ENCODE assay signal across 8 mouse cellular contexts in genomic region chr7:110060669-110061198, GRCm38 (mm10). TPM values are rescaled to one million over a fixed set of nuclear protein-coding genes. Genes with fewer than 3 reads are reported as not detected.
DNase-seq lines count a peak whose midpoint lies in the region; ATAC-seq and TF ChIP-seq lines count a peak whose summit lies in the region.

No protein-coding gene starts in this region.

- H3K27ac ChIP-seq in heart, embryonic 11.5 days (ENCODE audit: low read depth, low read length): peak overlapping the region; percentile 99
- H3K27ac ChIP-seq in ES-Bruce4 (ENCODE audit: insufficient read depth, low read length): peak overlapping the region; percentile 85
- H3K27ac ChIP-seq in embryonic facial prominence, embryonic 14.5 days (replicated peaks; ENCODE audit: low read depth, low read length): peak overlapping the region; percentile 99
- H3K27ac ChIP-seq in hindbrain, embryonic 15.5 days (replicated peaks): peak overlapping the region; percentile 98
- peak overlapping the region; percentile 98 for H3K27ac ChIP-seq in midbrain, embryonic 10.5 days (replicated peaks)

- H3K4me1 ChIP-seq in heart, embryonic 11.5 days (ENCODE audit: control insufficient read depth, insufficient read depth, low read length): peaks cover 5% of the 10 kb centered on the region
- H3K4me1 ChIP-seq in ES-Bruce4 (ENCODE audit: control insufficient read depth, insufficient read depth, low read length): no peaks in the 10 kb centered on the region
- peaks cover 11% of the 10 kb centered on the region; the same call in 1 of the 2 replicates for H3K4me1 ChIP-seq in embryonic facial prominence, embryonic 14.5 days (ENCODE audit: control insufficient read depth, insufficient read depth, low read length)
- peaks cover 21% of the 10 kb centered on the region for H3K4me1 ChIP-seq in hindbrain, embryonic 15.5 days (replicated peaks)
- peaks cover 20% of the 10 kb centered on the region for H3K4me1 ChIP-seq in midbrain, embryonic 10.5 days

- H3K4me2 ChIP-seq in heart, embryonic 11.5 days: peak overlapping the region; percentile 71
- peak overlapping the region; percentile 66 for H3K4me2 ChIP-seq in embryonic facial prominence, embryonic 14.5 days (ENCODE audit: low read depth, low read length)
- peak overlapping the region; percentile 71 for H3K4me2 ChIP-seq in hindbrain, embryonic 15.5 days

- no peak for TF ChIP-seq CTCF in ES-Bruce4 (IDR thresholded peaks at IDR 0.05; ENCODE audit: low read depth, low read length)

- no peaks in the 10 kb centered on the region for H3K27me3 ChIP-seq in heart, embryonic 11.5 days (ENCODE audit: control insufficient read depth, insufficient read depth, low read length)
- no peaks in the 10 kb centered on the region for H3K27me3 ChIP-seq in ES-Bruce4 (ENCODE audit: control insufficient read depth, insufficient read depth, low read length, poor library complexity, severe bottlenecking)
- no peaks in the 10 kb centered on the region for H3K27me3 ChIP-seq in embryonic facial prominence, embryonic 14.5 days (replicated peaks; ENCODE audit: control insufficient read depth, insufficient read depth, low read length)
- H3K27me3 ChIP-seq in hindbrain, embryonic 15.5 days: no peaks in the 10 kb centered on the region
- no peaks in the 10 kb centered on the region for H3K27me3 ChIP-seq in midbrain, embryonic 10.5 days (ENCODE audit: low read depth, poor library complexity, severe bottlenecking)

- no peak for TF ChIP-seq EP300 in ES-Bruce4 (IDR thresholded peaks at IDR 0.05; ENCODE audit: insufficient read depth, low read depth, low read length)

- H3K9ac ChIP-seq in heart, embryonic 11.5 days (ENCODE audit: low read depth, low read length): peak overlapping the region; percentile 95
- H3K9ac ChIP-seq in ES-Bruce4 (ENCODE audit: low read depth, poor library complexity, severe bottlenecking): peak overlapping the region; percentile 97
- H3K9ac ChIP-seq in embryonic facial prominence, embryonic 14.5 days (ENCODE audit: low read depth, low read length): peak overlapping the region; percentile 99
- peak overlapping the region; percentile 77 for H3K9ac ChIP-seq in hindbrain, embryonic 15.5 days

- H3K4me3 ChIP-seq in heart, embryonic 11.5 days (ENCODE audit: low read depth, low read length): peak overlapping the region; percentile 72
- H3K4me3 ChIP-seq in ES-Bruce4 (ENCODE audit: low read depth, low read length): peak overlapping the region; percentile 95
- H3K4me3 ChIP-seq in embryonic facial prominence, embryonic 14.5 days (ENCODE audit: low read depth, low read length): peak overlapping the region; percentile 84
- H3K4me3 ChIP-seq in hindbrain, embryonic 15.5 days: peak overlapping the region; percentile 59
- H3K4me3 ChIP-seq in midbrain, embryonic 10.5 days: peak overlapping the region; percentile 72

- H3K36me3 ChIP-seq in heart, embryonic 11.5 days (ENCODE audit: control insufficient read depth, insufficient read depth, low read length): peaks cover 2% of the 10 kb centered on the region; the same call in 1 of the 2 replicates
- peaks cover 16% of the 10 kb centered on the region for H3K36me3 ChIP-seq in ES-Bruce4 (ENCODE audit: control insufficient read depth, insufficient read depth, low read length, poor library complexity, severe bottlenecking)
- H3K36me3 ChIP-seq in embryonic facial prominence, embryonic 14.5 days (ENCODE audit: control insufficient read depth, insufficient read depth, low read length): peaks cover 24% of the 10 kb centered on the region
- peaks cover 9% of the 10 kb centered on the region; the same call in 1 of the 2 replicates for H3K36me3 ChIP-seq in hindbrain, embryonic 15.5 days
- H3K36me3 ChIP-seq in midbrain, embryonic 10.5 days: peaks cover 60% of the 10 kb centered on the region

- WGBS in heart, embryonic 11.5 days (ENCODE audit: insufficient replicate concordance): under 1% methylated on average over 26 of the region's 26 CpGs
- WGBS in embryonic facial prominence, embryonic 14.5 days: under 1% methylated on average over 25 of the region's 26 CpGs
- under 1% methylated on average over 26 of the region's 26 CpGs for WGBS in hindbrain, embryonic 15.5 days
- under 1% methylated on average over 26 of the region's 26 CpGs for WGBS in midbrain, embryonic 10.5 days

- DNase-seq in heart, adult 9 months (ENCODE audit: low spot score in 2 of 2): no peak
- peak; percentile 13 for DNase-seq in embryonic facial prominence, embryonic 14.5 days (ENCODE audit: low spot score)
- DNase-seq in midbrain, embryonic 10.5 days (ENCODE audit: low spot score): no peak
- no peak for DNase-seq in T-cell, adult 2 months (ENCODE audit: low spot score)
- DNase-seq in thymus, postnatal 0 days (ENCODE audit: low spot score): no peak

- ATAC-seq in heart, embryonic 11.5 days (replicated peaks; ENCODE audit: insufficient number of reproducible peaks, low FRiP score, low TSS enrichment): peak; percentile 2; the same call in 1 of the 2 replicates
- no peak; the same call in 1 of the 2 replicates for ATAC-seq in embryonic facial prominence, embryonic 14.5 days (ENCODE audit: low read depth)
- no peak for ATAC-seq in hindbrain, embryonic 15.5 days (ENCODE audit: low FRiP score, low read depth)

- no peaks in the 10 kb centered on the region for H3K9me3 ChIP-seq in heart, embryonic 11.5 days (replicated peaks; ENCODE audit: control insufficient read depth, low read length)
- no peaks in the 10 kb centered on the region for H3K9me3 ChIP-seq in ES-Bruce4 (replicated peaks; ENCODE audit: control insufficient read depth, insufficient read depth, low read length, poor library complexity, severe bottlenecking)
- no peaks in the 10 kb centered on the region for H3K9me3 ChIP-seq in embryonic facial prominence, embryonic 14.5 days (ENCODE audit: control insufficient read depth, low read length)
- no peaks in the 10 kb centered on the region for H3K9me3 ChIP-seq in hindbrain, embryonic 15.5 days
- no peaks in the 10 kb centered on the region for H3K9me3 ChIP-seq in midbrain, embryonic 10.5 days (replicated peaks)

- peak; percentile 5 for TF ChIP-seq POLR2A in ES-Bruce4 (IDR thresholded peaks at IDR 0.05; ENCODE audit: insufficient read depth, low read length)

RNA-seq across cellular contexts. Expression of gene Zfp143, which starts 0.3 kb away (rescaled TPM):
- 17.9 and 18.5 TPM in 2 replicates for polyA plus RNA-seq in heart, embryonic 11.5 days (2014; fragmentation: Nextera tagmentation; extraction: Ambion mirVana)
- 40.0 and 42.7 TPM in 2 replicates for polyA plus RNA-seq in ES-Bruce4 (2011; ENCODE audit: insufficient read depth, insufficient read length, low read depth, missing spikeins)
- 15.7 and 16.3 TPM in 2 replicates for polyA plus RNA-seq in embryonic facial prominence, embryonic 14.5 days (2014; fragmentation: Nextera tagmentation; extraction: Ambion mirVana)
- polyA plus RNA-seq in hindbrain, embryonic 15.5 days (2015; fragmentation: Nextera tagmentation; extraction: Ambion mirVana): 15.1 and 15.5 TPM in 2 replicates
- 26.9 and 31.0 TPM in 2 replicates for polyA plus RNA-seq in midbrain, embryonic 10.5 days (2016; fragmentation: Nextera tagmentation; extraction: Ambion mirVana)
- 21.6 and 21.9 TPM in 2 replicates for polyA plus RNA-seq in thymus, postnatal 0 days (2015; fragmentation: Nextera tagmentation; extraction: Ambion mirVana)

RNA-seq across cellular contexts. Expression of gene Ipo7, which starts 42.7 kb away (rescaled TPM):
- polyA plus RNA-seq in heart, embryonic 11.5 days (2014; fragmentation: Nextera tagmentation; extraction: Ambion mirVana): 14.0 and 34.6 TPM in 2 replicates
- polyA plus RNA-seq in ES-Bruce4 (2011; ENCODE audit: insufficient read depth, insufficient read length, low read depth, missing spikeins): 249 and 281 TPM in 2 replicates
- polyA plus RNA-seq in embryonic facial prominence, embryonic 14.5 days (2014; fragmentation: Nextera tagmentation; extraction: Ambion mirVana): 20.7 and 22.9 TPM in 2 replicates
- polyA plus RNA-seq in hindbrain, embryonic 15.5 days (2015; fragmentation: Nextera tagmentation; extraction: Ambion mirVana): 41.2 and 44.9 TPM in 2 replicates
- polyA plus RNA-seq in midbrain, embryonic 10.5 days (2016; fragmentation: Nextera tagmentation; extraction: Ambion mirVana): 53.4 and 54.1 TPM in 2 replicates
- polyA plus RNA-seq in thymus, postnatal 0 days (2015; fragmentation: Nextera tagmentation; extraction: Ambion mirVana): 24.6 and 27.0 TPM in 2 replicates
